In genomic region chr9:106365333-106365732, GRCm38 (mm10) we compare ENCODE assay signal across 18 mouse cellular contexts. TPM values are rescaled to one million over a fixed set of nuclear protein-coding genes. Genes with fewer than 3 reads are reported as not detected.
DNase-seq lines count a peak whose midpoint lies in the region; ATAC-seq lines count a peak whose summit lies in the region.
"Had no signal": no experiment of that assay in that cellular context is flagged by ENCODE, and none has a peak within 500 bp of the region (broad histone marks: within the 10 kb centered on the region; RNA-seq: fewer than 3 reads in every experiment).

No protein-coding gene starts in this region.

- no peak overlapping the region for H3K4me2 ChIP-seq in forebrain, embryonic 13.5 days
- H3K4me2 ChIP-seq in lung, embryonic 15.5 days = no peak overlapping the region
- H3K4me2 ChIP-seq in limb, embryonic 11.5 days (ENCODE audit: low read depth, severe bottlenecking) = no peak overlapping the region
- H3K4me2 ChIP-seq: forebrain, embryonic 12.5 days; heart, embryonic 15.5 days had no signal

- H3K4me3 ChIP-seq in forebrain, embryonic 10.5 days = no peak overlapping the region
- H3K4me3 ChIP-seq in forebrain, embryonic 13.5 days = no peak overlapping the region
- H3K4me3 ChIP-seq in lung, embryonic 15.5 days = no peak overlapping the region
- 0 out of 2 replicates have a peak overlapping the region, but pooled peaks have one; percentile 11 for H3K4me3 ChIP-seq in embryonic facial prominence, embryonic 10.5 days
- H3K4me3 ChIP-seq in limb, embryonic 11.5 days (ENCODE audit: low read depth, low read length) = no peak overlapping the region
- H3K4me3 ChIP-seq: forebrain, embryonic 12.5 days; heart, embryonic 15.5 days; hindbrain, embryonic 10.5 days; myocyte had no signal

- intact Hi-C loops in left cerebral cortex, postnatal 14 days (cut with DNase I) = no loop called here

- DNase-seq in forebrain, embryonic 10.5 days (ENCODE audit: extremely low spot score, low spot score) = no peak
- DNase-seq in lung, postnatal 10 days = no peak
- DNase-seq in embryonic facial prominence, embryonic 10.5 days (ENCODE audit: low spot score) = no peak
- DNase-seq in limb, embryonic 11.5 days (ENCODE audit: low spot score) = no peak
- no peak for DNase-seq in urinary bladder, postnatal 4 days (ENCODE audit: low spot score in 2 of 2)
- no peak for DNase-seq in left cerebral cortex, postnatal 14 days (ENCODE audit: low spot score in 2 of 2)
- DNase-seq: cerebellum, adult 18-20 months; cerebellum, postnatal 36 days; gastrocnemius, postnatal 36 days; kidney, adult 2 months; layer of hippocampus, postnatal 36 days; retina, postnatal 1 day had no signal

- no peaks in the 10 kb centered on the region for H3K9me3 ChIP-seq in forebrain, embryonic 10.5 days
- no peaks in the 10 kb centered on the region for H3K9me3 ChIP-seq in forebrain, embryonic 13.5 days (replicated peaks)
- no peaks in the 10 kb centered on the region for H3K9me3 ChIP-seq in lung, embryonic 15.5 days
- H3K9me3 ChIP-seq in embryonic facial prominence, embryonic 10.5 days = no peaks in the 10 kb centered on the region
- no peaks in the 10 kb centered on the region for H3K9me3 ChIP-seq in limb, embryonic 11.5 days (ENCODE audit: control insufficient read depth, low read length)
- H3K9me3 ChIP-seq: forebrain, embryonic 12.5 days; heart, embryonic 15.5 days; hindbrain, embryonic 10.5 days had no signal

- H3K36me3 ChIP-seq in forebrain, embryonic 10.5 days (replicated peaks) = peaks cover 2% of the 10 kb centered on the region; the same call in 1 of the 2 replicates
- no peaks in the 10 kb centered on the region for H3K36me3 ChIP-seq in forebrain, embryonic 13.5 days (ENCODE audit: poor library complexity, severe bottlenecking)
- H3K36me3 ChIP-seq in lung, embryonic 15.5 days = no peaks in the 10 kb centered on the region
- H3K36me3 ChIP-seq in embryonic facial prominence, embryonic 10.5 days (replicated peaks) = peaks cover 6% of the 10 kb centered on the region
- no peaks in the 10 kb centered on the region for H3K36me3 ChIP-seq in limb, embryonic 11.5 days (ENCODE audit: control insufficient read depth, insufficient read depth, low read length)
- H3K36me3 ChIP-seq: forebrain, embryonic 12.5 days; heart, embryonic 15.5 days; hindbrain, embryonic 10.5 days had no signal

- H3K27me3 ChIP-seq in forebrain, embryonic 10.5 days (ENCODE audit: poor library complexity, severe bottlenecking) = peaks cover 17% of the 10 kb centered on the region
- H3K27me3 ChIP-seq in forebrain, embryonic 13.5 days = no peaks in the 10 kb centered on the region
- H3K27me3 ChIP-seq in lung, embryonic 15.5 days = no peaks in the 10 kb centered on the region
- no peaks in the 10 kb centered on the region for H3K27me3 ChIP-seq in embryonic facial prominence, embryonic 10.5 days (replicated peaks; ENCODE audit: low read depth, poor library complexity, severe bottlenecking)
- H3K27me3 ChIP-seq in limb, embryonic 11.5 days (ENCODE audit: control insufficient read depth, insufficient read depth, low read length) = no peaks in the 10 kb centered on the region
- H3K27me3 ChIP-seq: heart, embryonic 15.5 days had no signal

- H3K27ac ChIP-seq in forebrain, embryonic 10.5 days = peak overlapping the region; percentile 53
- no peak overlapping the region for H3K27ac ChIP-seq in forebrain, embryonic 13.5 days
- peak overlapping the region; percentile 73 for H3K27ac ChIP-seq in lung, embryonic 15.5 days
- peak overlapping the region; percentile 97 for H3K27ac ChIP-seq in embryonic facial prominence, embryonic 10.5 days (replicated peaks)
- peak overlapping the region; percentile 79 for H3K27ac ChIP-seq in limb, embryonic 11.5 days (replicated peaks; ENCODE audit: low read depth, low read length)
- H3K27ac ChIP-seq: forebrain, embryonic 12.5 days; heart, embryonic 15.5 days; hindbrain, embryonic 10.5 days had no signal

- ATAC-seq in forebrain, embryonic 13.5 days = no peak
- ATAC-seq in lung, embryonic 15.5 days (ENCODE audit: borderline replicate concordance, extremely low read depth, low FRiP score, low TSS enrichment) = no peak
- ATAC-seq in limb, embryonic 11.5 days (ENCODE audit: insufficient number of reproducible peaks, low FRiP score, low TSS enrichment, low read depth) = no peak

- H3K9ac ChIP-seq in forebrain, embryonic 13.5 days = no peak overlapping the region
- no peak overlapping the region for H3K9ac ChIP-seq in lung, embryonic 15.5 days
- no peak overlapping the region for H3K9ac ChIP-seq in limb, embryonic 11.5 days (ENCODE audit: low read length)
- H3K9ac ChIP-seq: forebrain, embryonic 12.5 days; heart, embryonic 15.5 days had no signal

- WGBS in forebrain, embryonic 10.5 days = 85% methylated on average over 7 of the region's 7 CpGs
- WGBS in forebrain, embryonic 13.5 days = 83% methylated on average over 7 of the region's 7 CpGs
- 59% methylated on average over 7 of the region's 7 CpGs for WGBS in lung, embryonic 15.5 days
- WGBS in embryonic facial prominence, embryonic 10.5 days = 74% methylated on average over 7 of the region's 7 CpGs
- WGBS in limb, embryonic 11.5 days = 81% methylated on average over 7 of the region's 7 CpGs

- peaks cover 52% of the 10 kb centered on the region for H3K4me1 ChIP-seq in forebrain, embryonic 10.5 days
- H3K4me1 ChIP-seq in forebrain, embryonic 13.5 days = peaks cover 19% of the 10 kb centered on the region
- H3K4me1 ChIP-seq in lung, embryonic 15.5 days = peaks cover 22% of the 10 kb centered on the region
- H3K4me1 ChIP-seq in embryonic facial prominence, embryonic 10.5 days = peaks cover 54% of the 10 kb centered on the region
- peaks cover 26% of the 10 kb centered on the region for H3K4me1 ChIP-seq in limb, embryonic 11.5 days (ENCODE audit: control insufficient read depth, insufficient read depth, low read length)

RNA-seq across cellular contexts. Expression of gene Dusp7, which starts 3.1 kb away (rescaled TPM):
- 17.6 and 18.9 TPM in 2 replicates for polyA plus RNA-seq in forebrain, embryonic 10.5 days (2016; fragmentation: Nextera tagmentation; extraction: Ambion mirVana)
- 7.1 and 8.7 TPM in 2 replicates for polyA plus RNA-seq in forebrain, embryonic 13.5 days (2015; fragmentation: Nextera tagmentation; extraction: Ambion mirVana)
- 16.5 and 17.5 TPM in 2 replicates for polyA plus RNA-seq in lung, embryonic 15.5 days (2015; fragmentation: Nextera tagmentation; extraction: Ambion mirVana)
- 29.5 and 30.8 TPM in 2 replicates for polyA plus RNA-seq in embryonic facial prominence, embryonic 10.5 days (2016; fragmentation: Nextera tagmentation; extraction: Ambion mirVana)
- 63.4 and 67.4 TPM in 2 replicates for polyA plus RNA-seq in limb, embryonic 11.5 days (2014; fragmentation: Nextera tagmentation; extraction: Ambion mirVana)
- 100 to 1,000 TPM in 1 of 2 experiments, 10 to 100 TPM in 1; 95.1 to 102 TPM for total RNA-seq in left cerebral cortex, postnatal 14 days (2021)
